Mouse (Mus musculus): Measurements from ENCODE around the gene Nudt17.

GRCm38 (mm10) chr3:96684151-96684821, 24.1 kb downstream of the Nudt17 start:
- no peak for TF ChIP-seq POLR2A (IDR thresholded peaks at IDR 0.05; ENCODE audit: insufficient read length, low read depth)
- no peak for TF ChIP-seq MYOG (IDR thresholded peaks at IDR 0.05; ENCODE audit: control insufficient read depth in 1 of 3, insufficient read depth in 1 of 3, insufficient read length in 2 of 3, low read depth in 2 of 3)
- TF ChIP-seq CEBPB (IDR thresholded peaks at IDR 0.05; ENCODE audit: insufficient read depth, poor library complexity, severe bottlenecking) = no peak
- no peak for TF ChIP-seq E2F4 (IDR thresholded peaks at IDR 0.05; ENCODE audit: insufficient read depth)
- no peak for TF ChIP-seq USF1 (IDR thresholded peaks at IDR 0.05; ENCODE audit: low read depth)

All from myocyte (in vitro differentiated cells).